Mouse (Mus musculus) olfactory bulb, adult 2 months (tissue): ENCODE measurements around the gene Gucd1. TPM values are rescaled to one million over a fixed set of nuclear protein-coding genes. Genes with fewer than 3 reads are reported as not detected.

Source experiments
- H3K27ac ChIP-seq: fragments of 200-500 bp; 2 replicates; pipeline ENCODE4 v1.5.1; 2012; ENCODE audit warnings: low read depth, low read length; ENCODE audit not compliant: insufficient read depth
- H3K4me1 ChIP-seq: fragments of 200-500 bp; 2 replicates; pipeline ENCODE4 v1.6.1; 2012; ENCODE audit warnings: low read length; ENCODE audit not compliant: control insufficient read depth, insufficient read depth
- H3K4me3 ChIP-seq: fragments of 200-500 bp; 2 replicates; pipeline ENCODE4 v1.5.1; 2012; ENCODE audit warnings: mild to moderate bottlenecking, low read depth, low read length, moderate library complexity; ENCODE audit not compliant: insufficient read depth
- CTCF ChIP-seq: fragments of 200-500 bp; IDR thresholded peaks from 2 replicates; pipeline ENCODE4 v1.5.1; 2012; ENCODE audit warnings: low read depth, mild to moderate bottlenecking, low read length, moderate library complexity; ENCODE audit not compliant: insufficient read depth
- POLR2A ChIP-seq: fragments of 200-500 bp; IDR thresholded peaks from 2 replicates; pipeline ENCODE4 v1.6.1; 2012; ENCODE audit warnings: mild to moderate bottlenecking, low read depth, low read length, moderate library complexity; ENCODE audit not compliant: insufficient read depth
- WGBS: fragments of 180-500 bp; shearing (Covaris S2); methylation state at CpG from one replicate; pipeline ENCODE4 v1.1.7; 2018; 5-methylcytosine and 5-hydroxymethylcytosine counted together
- polyA plus RNA-seq: library from polyadenylated mRNA; stranded (reverse); fragments of >200 nt; gene quantifications from 2 replicates; pipeline ENCODE4 v1.2.4, GENCODE M21; 2012; ENCODE audit warnings: low replicate concordance; ENCODE audit not compliant: missing spikeins, insufficient read depth, insufficient read length

The Gucd1 gene
- polyA plus RNA-seq, 1 experiment, result not detected

- H3K4me1 ChIP-seq, result peaks cover 11% of the 10 kb centered on the region
- WGBS, result 41% methylated on average over 13 of the region's 13 CpGs
- 0 out of 2 replicates have a peak overlapping the region, but pooled peaks have one; percentile 47 for H3K27ac ChIP-seq
- TF ChIP-seq POLR2A (no peak), CTCF (no peak)
- no peak overlapping the region for H3K4me3 ChIP-seq
Observed at GRCm38 (mm10) chr10:75438132-75438810, 79.5 kb downstream of the Gucd1 start.

GRCm38 (mm10) chr10:75437284-75437683, 80.5 kb downstream of the Gucd1 start:
- peaks cover 11% of the 10 kb centered on the region for H3K4me1 ChIP-seq
- TF ChIP-seq POLR2A (no peak), CTCF (no peak)
- no peak overlapping the region for H3K4me3 ChIP-seq
- H3K27ac ChIP-seq, result no peak overlapping the region
- 100% methylated on average over 1 of the region's 1 CpGs for WGBS

- TF ChIP-seq CTCF (no peak), POLR2A (no peak)
- Histone ChIP-seq H3K4me3 (no peak overlapping the region), H3K4me1 (peaks cover 11% of the 10 kb centered on the region), H3K27ac (no peak overlapping the region)
- WGBS, result 12% methylated on average over 3 of the region's 3 CpGs
Observed at GRCm38 (mm10) chr10:75436604-75437217, 81.1 kb downstream of the Gucd1 start.

GRCm38 (mm10) chr10:75430633-75431032, 87.1 kb downstream of the Gucd1 start:
- Histone ChIP-seq H3K4me3 (no peak overlapping the region), H3K4me1 (no peaks in the 10 kb centered on the region), H3K27ac (no peak overlapping the region)
- WGBS, result 96% methylated on average over 6 of the region's 6 CpGs
- TF ChIP-seq POLR2A (no peak), CTCF (no peak)

- no peak overlapping the region for H3K27ac ChIP-seq
- H3K4me3 ChIP-seq, result no peak overlapping the region
- WGBS, result 94% methylated on average over 5 of the region's 5 CpGs
- no peaks in the 10 kb centered on the region for H3K4me1 ChIP-seq
- TF ChIP-seq POLR2A (no peak), CTCF (no peak)
Observed at GRCm38 (mm10) chr10:75430147-75430537, 87.6 kb downstream of the Gucd1 start.

DNA sequence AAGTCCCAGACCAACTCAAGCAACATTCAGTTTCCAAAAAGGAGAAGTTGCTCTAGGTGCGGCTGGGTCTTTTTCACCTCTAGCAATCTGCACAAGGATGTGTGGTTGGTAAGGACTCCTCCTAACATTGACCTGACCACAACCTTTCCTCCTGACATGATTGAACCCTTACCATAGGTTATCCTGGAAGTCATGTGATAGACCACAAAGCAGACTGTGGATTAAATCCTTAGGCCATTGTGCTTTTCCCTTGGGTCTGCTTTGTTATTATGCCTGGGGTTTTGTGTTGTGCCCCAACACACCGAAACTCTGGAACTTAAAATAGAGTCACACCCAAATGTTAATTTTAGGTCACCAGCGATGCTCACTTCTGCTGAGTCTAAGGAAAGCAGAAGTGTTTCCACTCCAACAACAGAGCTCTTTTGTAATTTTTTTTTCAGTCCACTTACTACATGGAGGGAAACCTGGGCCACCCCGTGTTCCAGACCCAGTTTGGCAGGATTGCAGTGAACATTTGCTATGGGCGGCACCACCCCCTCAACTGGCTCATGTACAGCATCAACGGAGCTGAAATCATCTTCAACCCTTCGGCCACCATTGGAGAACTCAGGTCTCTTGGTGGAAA, 88.1 kb downstream of the Gucd1 start:
- Histone ChIP-seq H3K27ac (no peak overlapping the region), H3K4me1 (no peaks in the 10 kb centered on the region), H3K4me3 (no peak overlapping the region)
- 80% methylated on average over 7 of the region's 7 CpGs for WGBS
- no peak for TF ChIP-seq POLR2A
- no peak for TF ChIP-seq CTCF

DNA sequence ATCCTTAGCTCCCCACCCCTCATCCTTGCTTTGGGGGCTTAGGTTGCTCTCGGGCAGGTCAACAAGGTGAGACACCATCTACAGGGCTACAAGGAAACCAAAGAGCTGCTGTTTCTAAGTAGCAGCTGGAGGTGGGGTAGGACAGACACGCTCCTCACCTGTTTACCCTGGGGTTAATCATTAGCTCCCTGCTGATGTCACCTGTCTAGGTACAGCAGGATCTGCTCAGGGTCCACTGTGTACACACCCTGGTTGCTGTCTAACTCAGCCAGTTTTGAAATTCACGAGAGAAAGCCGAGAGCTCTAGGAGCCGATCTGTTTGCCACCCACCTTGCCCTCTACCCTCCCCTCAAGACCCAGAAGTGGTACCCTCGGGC, 88.8 kb downstream of the Gucd1 start:
- TF ChIP-seq CTCF (no peak), POLR2A (no peak)
- 89% methylated on average over 6 of the region's 6 CpGs for WGBS

GRCm38 (mm10) chr10:75428049-75429003, 89.4 kb downstream of the Gucd1 start:
- 77% methylated on average over 13 of the region's 13 CpGs for WGBS
- H3K4me1 ChIP-seq, result no peaks in the 10 kb centered on the region

More for the DNA sequence above, 88.8 kb downstream of the Gucd1 start:
- Histone ChIP-seq H3K4me1 (no peaks in the 10 kb centered on the region), H3K4me3 (no peak overlapping the region), H3K27ac (no peak overlapping the region)

More at GRCm38 (mm10) chr10:75428049-75429003, 89.4 kb downstream of the Gucd1 start:
- TF ChIP-seq POLR2A, result no peak
- no peak for TF ChIP-seq CTCF
- H3K4me3 ChIP-seq, result no peak overlapping the region
- H3K27ac ChIP-seq, result no peak overlapping the region
